Mouse (Mus musculus): ENCODE measurements around the gene 3110082J24Rik. TPM values are rescaled to one million over a fixed set of nuclear protein-coding genes. Genes with fewer than 3 reads are reported as not detected.

The 3110082J24Rik gene
- total RNA-seq, 2 experiments from 2014 or later: not detected

- intact Hi-C loops (cut with DNase I): no loop called here
Observed at GRCm38 (mm10) chr5:30120106-30120505, 14.2 kb upstream of the 3110082J24Rik start.

GRCm38 (mm10) chr5:30119163-30119562, 13.3 kb upstream of the 3110082J24Rik start:
- intact Hi-C loops (cut with DNase I): no loop called here
- DNase-seq (ENCODE audit: low spot score): no peak

More at GRCm38 (mm10) chr5:30120106-30120505, 14.2 kb upstream of the 3110082J24Rik start:
- DNase-seq (ENCODE audit: low spot score): no peak

- no peak for DNase-seq (ENCODE audit: low spot score)
- intact Hi-C loops (cut with DNase I): no loop called here
Observed at GRCm38 (mm10) chr5:30118018-30118417, 12.1 kb upstream of the 3110082J24Rik start.

GRCm38 (mm10) chr5:30115718-30116117, 9.8 kb upstream of the 3110082J24Rik start:
- no peak for DNase-seq (ENCODE audit: low spot score)

GRCm38 (mm10) chr5:30114761-30115140, 8.9 kb upstream of the 3110082J24Rik start:
- intact Hi-C loops (cut with DNase I): loop anchor here (5.0 kb wide), 1 partner anchor 287 kb away; no protein-coding TSS in a partner anchor
- DNase-seq (ENCODE audit: low spot score): no peak

More at GRCm38 (mm10) chr5:30115718-30116117, 9.8 kb upstream of the 3110082J24Rik start:
- intact Hi-C loops (cut with DNase I): no loop called here

- intact Hi-C loops (cut with DNase I): loop anchor here (5.0 kb wide), 1 partner anchor 287 kb away; no protein-coding TSS in a partner anchor
Observed at GRCm38 (mm10) chr5:30113881-30114760, 8.2 kb upstream of the 3110082J24Rik start.

GRCm38 (mm10) chr5:30112533-30113068, 6.7 kb upstream of the 3110082J24Rik start:
- DNase-seq (ENCODE audit: low spot score): no peak

More at GRCm38 (mm10) chr5:30113881-30114760, 8.2 kb upstream of the 3110082J24Rik start:
- no peak for DNase-seq (ENCODE audit: low spot score)

GRCm38 (mm10) chr5:30111771-30112170, 5.9 kb upstream of the 3110082J24Rik start:
- intact Hi-C loops (cut with DNase I): loop anchor here (5.0 kb wide), 1 partner anchor 284 kb away; no protein-coding TSS in a partner anchor
- DNase-seq (ENCODE audit: low spot score): no peak

More at GRCm38 (mm10) chr5:30112533-30113068, 6.7 kb upstream of the 3110082J24Rik start:
- intact Hi-C loops (cut with DNase I): loop anchor here (5.0 kb wide), 1 partner anchor 285 kb away; no protein-coding TSS in a partner anchor

GRCm38 (mm10) chr5:30111126-30111525, 5.2 kb upstream of the 3110082J24Rik start:
- intact Hi-C loops (cut with DNase I): loop anchor here (5.0 kb wide), 1 partner anchor 284 kb away; no protein-coding TSS in a partner anchor
- no peak for DNase-seq (ENCODE audit: low spot score)

GRCm38 (mm10) chr5:30110371-30111060, 4.6 kb upstream of the 3110082J24Rik start:
- no peak for DNase-seq (ENCODE audit: low spot score)
- intact Hi-C loops (cut with DNase I): loop anchor here (5.0 kb wide), 1 partner anchor 283 kb away; no protein-coding TSS in a partner anchor

GRCm38 (mm10) chr5:30109899-30110298, 4.0 kb upstream of the 3110082J24Rik start:
- DNase-seq (ENCODE audit: low spot score): no peak
- intact Hi-C loops (cut with DNase I): loop anchor here (5.0 kb wide), 1 partner anchor 283 kb away; no protein-coding TSS in a partner anchor

- DNase-seq (ENCODE audit: low spot score): no peak
- intact Hi-C loops (cut with DNase I): no loop called here
Observed at GRCm38 (mm10) chr5:30108233-30108632, 2.3 kb upstream of the 3110082J24Rik start.

GRCm38 (mm10) chr5:30107611-30108041, 1.7 kb upstream of the 3110082J24Rik start:
- intact Hi-C loops (cut with DNase I): no loop called here
- no peak for DNase-seq (ENCODE audit: low spot score)

GRCm38 (mm10) chr5:30107186-30107585, 1.3 kb upstream of the 3110082J24Rik start:
- intact Hi-C loops (cut with DNase I): no loop called here
- DNase-seq (ENCODE audit: low spot score): no peak

- no peak for DNase-seq (ENCODE audit: low spot score)
- intact Hi-C loops (cut with DNase I): no loop called here
Observed at GRCm38 (mm10) chr5:30106756-30107155, 870 bp upstream of the 3110082J24Rik start.

- intact Hi-C loops (cut with DNase I): no loop called here
- no peak for DNase-seq (ENCODE audit: low spot score)
Observed at GRCm38 (mm10) chr5:30104841-30105667, 832 bp downstream of the 3110082J24Rik start, which contains the start of gene Garem2. Gene Garem2, plus strand, starts transcription at chr5:30105161.

- no peak for DNase-seq (ENCODE audit: low spot score)
- intact Hi-C loops (cut with DNase I): no loop called here
Observed at GRCm38 (mm10) chr5:30104339-30104738, 1.5 kb downstream of the 3110082J24Rik start.

- no peak for DNase-seq (ENCODE audit: low spot score)
- intact Hi-C loops (cut with DNase I): no loop called here
Observed at GRCm38 (mm10) chr5:30103340-30103739, 2.5 kb downstream of the 3110082J24Rik start.

- no peak for DNase-seq (ENCODE audit: low spot score)
- intact Hi-C loops (cut with DNase I): no loop called here
Observed at GRCm38 (mm10) chr5:30098260-30098659, 7.6 kb downstream of the 3110082J24Rik start.

All from heart, postnatal 25 days (tissue).